Comparison of ENCODE assay signal across 8 mouse cellular contexts in genomic region chr2:158153728-158154343, GRCm38 (mm10). TPM values are rescaled to one million over a fixed set of nuclear protein-coding genes. Genes with fewer than 3 reads are reported as not detected.
DNase-seq lines count a peak whose midpoint lies in the region; ATAC-seq and TF ChIP-seq lines count a peak whose summit lies in the region.

No protein-coding gene starts in this region.

- ATAC-seq in kidney, embryonic 16.5 days (ENCODE audit: low FRiP score, low TSS enrichment) = peak; percentile 33; the same call in 1 of the 2 replicates
- ATAC-seq in hematopoietic stem cell, adult 5-6 weeks (replicated peaks in 1 of 2; ENCODE audit: insufficient read depth in 1 of 2, low FRiP score in 2 of 2, low TSS enrichment in 1 of 2, low read depth in 1 of 2, poor library complexity in 2 of 2, severe bottlenecking in 2 of 2) = peak; percentile 79 to 81
- ATAC-seq in lung, embryonic 14.5 days (ENCODE audit: insufficient read depth) = peak; percentile 79
- peak; percentile 51; the same call in 1 of the 2 replicates for ATAC-seq in neutrophil, adult 5-6 weeks (ENCODE audit: extremely low read depth, insufficient number of reproducible peaks, low FRiP score, poor library complexity, severe bottlenecking)

- H3K9ac ChIP-seq in kidney, embryonic 16.5 days (replicated peaks; ENCODE audit: low read length) = peak overlapping the region; percentile 62
- H3K9ac ChIP-seq in lung, embryonic 14.5 days = peak overlapping the region; percentile 55

- H3K27me3 ChIP-seq in kidney, embryonic 16.5 days (ENCODE audit: insufficient read depth, low read length) = no peaks in the 10 kb centered on the region
- H3K27me3 ChIP-seq in lung, embryonic 14.5 days (ENCODE audit: insufficient read depth, low read length) = no peaks in the 10 kb centered on the region

- peak overlapping the region; percentile 13; the same call in 1 of the 2 replicates for H3K27ac ChIP-seq in kidney, embryonic 16.5 days (ENCODE audit: low read length)
- peak overlapping the region; percentile 90 for H3K27ac ChIP-seq in lung, embryonic 14.5 days (ENCODE audit: low read depth)

- TF ChIP-seq CTCF in lung, embryonic 14.5 days (IDR thresholded peaks at IDR 0.05; ENCODE audit: low read depth) = no peak

- peaks cover 5% of the 10 kb centered on the region; the same call in 1 of the 2 replicates for H3K9me3 ChIP-seq in kidney, embryonic 16.5 days (ENCODE audit: low read length)
- no peaks in the 10 kb centered on the region for H3K9me3 ChIP-seq in lung, embryonic 14.5 days (ENCODE audit: low read depth, low read length)

- DNase-seq in kidney, postnatal 10 days = no peak
- peak; percentile 70 for DNase-seq in c-Kit-positive CD71-positive TER-119-negative erythroid progenitor cells, embryonic 14.5 days (ENCODE audit: low read depth)
- peak; percentile 76 for DNase-seq in lung, embryonic 14.5 days
- DNase-seq in adrenal gland, postnatal 25 days = no peak
- DNase-seq in gastrocnemius, postnatal 14 days = no peak

- intact Hi-C loops in gastrocnemius, postnatal 14 days (cut with DNase I; ENCODE audit: low total_unique reads) = no loop called here

- H3K4me1 ChIP-seq in kidney, embryonic 16.5 days (ENCODE audit: insufficient read depth, low read length) = peaks cover 17% of the 10 kb centered on the region
- peaks cover 16% of the 10 kb centered on the region for H3K4me1 ChIP-seq in lung, embryonic 14.5 days (ENCODE audit: insufficient read depth)

- H3K4me2 ChIP-seq in kidney, embryonic 16.5 days (replicated peaks; ENCODE audit: low read depth, low read length) = peak overlapping the region; percentile 64
- peak overlapping the region; percentile 81 for H3K4me2 ChIP-seq in lung, embryonic 14.5 days

- H3K36me3 ChIP-seq in kidney, embryonic 16.5 days (ENCODE audit: insufficient read depth, low read length) = no peaks in the 10 kb centered on the region
- H3K36me3 ChIP-seq in lung, embryonic 14.5 days (ENCODE audit: insufficient read depth) = no peaks in the 10 kb centered on the region

- H3K4me3 ChIP-seq in kidney, embryonic 16.5 days (ENCODE audit: low read length) = peak overlapping the region; percentile 45
- peak overlapping the region; percentile 38 for H3K4me3 ChIP-seq in lung, embryonic 14.5 days (ENCODE audit: low read depth, low read length)

- WGBS in kidney, embryonic 16.5 days = under 1% methylated on average over 22 of the region's 22 CpGs
- WGBS in lung, embryonic 14.5 days = under 1% methylated on average over 22 of the region's 22 CpGs

RNA-seq across cellular contexts. Expression of gene Tgm2, which starts 7.6 kb away (rescaled TPM):
- polyA plus RNA-seq in kidney, embryonic 16.5 days (2015; fragmentation: Nextera tagmentation; extraction: Ambion mirVana) = 41.6 and 48.3 TPM in 2 replicates
- 17.9 and 19.4 TPM in 2 replicates for total RNA-seq in hematopoietic stem cell, adult 5-6 weeks (2017)
- polyA plus RNA-seq in lung, embryonic 14.5 days (2014; fragmentation: Nextera tagmentation; extraction: Ambion mirVana) = 40.8 and 41.7 TPM in 2 replicates
- total RNA-seq in neutrophil, adult 5-6 weeks (2017) = 16.6 and 20.3 TPM in 2 replicates
- 33.4 and 33.5 TPM in 2 replicates for total RNA-seq in adrenal gland, postnatal 25 days (2021)
- 10 to 100 TPM; 48.4 to 50.2 TPM for total RNA-seq in gastrocnemius, postnatal 14 days (2021)

Comparison
In these comparisons a context has a peak if more than half of its experiments do, and no peak if none do; other contexts are left out.
1. DNase-seq: peak in c-Kit-positive CD71-positive TER-119-negative erythroid progenitor cells, embryonic 14.5 days (single experiment) and lung, embryonic 14.5 days (single experiment); none in kidney, postnatal 10 days (single experiment), adrenal gland, postnatal 25 days (single experiment) and gastrocnemius, postnatal 14 days (single experiment).
2. Peak in every context shown above with its lines, with median percentiles within 50 percentile points of each other: ATAC-seq.